Mouse (Mus musculus) stomach, embryonic 14.5 days (tissue): Measurements from ENCODE around the gene Camkk1. TPM values are rescaled to one million over a fixed set of nuclear protein-coding genes. Genes with fewer than 3 reads are reported as not detected.

Source experiments
- ATAC-seq: fragments of 200-750 bp; cut with Nextera tagmentation; 2 replicates; pipeline ENCODE4 v1.8.0; 2017; ENCODE audit warnings: low read depth, moderate TSS enrichment; ENCODE audit not compliant: insufficient number of reproducible peaks, insufficient read depth, low FRiP score
- H3K27ac ChIP-seq: fragments of 300-500 bp; sonication (generic); 2 replicates; pipeline ENCODE4 v1.5.1; 2014; ENCODE audit warnings: mild to moderate bottlenecking, low read length, moderate library complexity, mixed read lengths
- H3K27me3 ChIP-seq: fragments of 300-500 bp; sonication (generic); 2 replicates; pipeline ENCODE4 v1.6.1; 2014; ENCODE audit warnings: low read length, control low read depth, mixed read lengths; ENCODE audit not compliant: control insufficient read depth, insufficient read depth
- H3K36me3 ChIP-seq: fragments of 300-500 bp; sonication (generic); 2 replicates; pipeline ENCODE4 v1.6.1; 2014; ENCODE audit warnings: mild to moderate bottlenecking, control low read depth, low read length, moderate library complexity, mixed read lengths; ENCODE audit not compliant: control insufficient read depth, insufficient read depth
- H3K4me1 ChIP-seq: fragments of 300-500 bp; sonication (generic); 2 replicates; pipeline ENCODE4 v1.6.1; 2014; ENCODE audit warnings: low read length, control low read depth, mixed read lengths; ENCODE audit not compliant: control insufficient read depth, insufficient read depth
- H3K4me2 ChIP-seq: fragments of 300-500 bp; sonication (generic); replicated peaks from 2 replicates; pipeline ENCODE4 v1.6.1; 2014; ENCODE audit warnings: low read depth, low read length, control low read depth
- H3K4me3 ChIP-seq: fragments of 300-500 bp; sonication (generic); 2 replicates; pipeline ENCODE4 v1.5.1; 2014; ENCODE audit warnings: low read depth, low read length, control low read depth
- H3K9ac ChIP-seq: fragments of 300-500 bp; sonication (generic); replicated peaks from 2 replicates; pipeline ENCODE4 v1.6.1; 2014; ENCODE audit warnings: low read depth, mild to moderate bottlenecking, control low read depth, low read length, moderate library complexity, mixed read lengths
- H3K9me3 ChIP-seq: fragments of 300-500 bp; sonication (generic); 2 replicates; pipeline ENCODE4 v1.6.1; 2016; ENCODE audit warnings: low read depth, low read length, control low read depth; ENCODE audit not compliant: control insufficient read depth
- WGBS: fragments of 180-500 bp; shearing (Covaris S2); extraction: QIAGEN DNeasy Blood & Tissue Kit; methylation state at CpG from one replicate; pipeline ENCODE4 v1.1.7; 2014; 5-methylcytosine and 5-hydroxymethylcytosine counted together
- polyA plus RNA-seq: library from polyadenylated mRNA; unstranded; fragments of >200 nt; fragmentation: Nextera tagmentation; extraction: Ambion mirVana; gene quantifications from 2 replicates; pipeline ENCODE4 v1.2.1, GENCODE M21; 2014

Gene Camkk1
- polyA plus RNA-seq, 1 experiment from 2014 or later, result 5.0 TPM

GRCm38 (mm10) chr11:73077211-73077720, 58.5 kb downstream of the Camkk1 start:
- peaks cover 57% of the 10 kb centered on the region for H3K36me3 ChIP-seq
- H3K4me3 ChIP-seq, result no peak overlapping the region
- no peak overlapping the region for H3K4me2 ChIP-seq
- no peak overlapping the region for H3K27ac ChIP-seq
- H3K4me1 ChIP-seq, result no peaks in the 10 kb centered on the region
- H3K9me3 ChIP-seq, result no peaks in the 10 kb centered on the region
- H3K9ac ChIP-seq, result no peak overlapping the region
- 87% methylated on average over 6 of the region's 6 CpGs for WGBS
- ATAC-seq, result no peak
- H3K27me3 ChIP-seq, result no peaks in the 10 kb centered on the region

- Histone ChIP-seq H3K9me3 (no peaks in the 10 kb centered on the region), H3K36me3 (peaks cover 45% of the 10 kb centered on the region), H3K27me3 (no peaks in the 10 kb centered on the region), H3K9ac (no peak overlapping the region), H3K4me2 (no peak overlapping the region), H3K4me3 (no peak overlapping the region), H3K4me1 (no peaks in the 10 kb centered on the region), H3K27ac (no peak overlapping the region)
- no peak for ATAC-seq
- 88% methylated on average over 8 of the region's 8 CpGs for WGBS
Measured at GRCm38 (mm10) chr11:73078615-73079014, 59.8 kb downstream of the Camkk1 start.

- peaks cover 44% of the 10 kb centered on the region for H3K36me3 ChIP-seq
- H3K9ac ChIP-seq, result no peak overlapping the region
- no peak for ATAC-seq
- WGBS, result 90% methylated on average over 3 of the region's 3 CpGs
- H3K4me3 ChIP-seq, result no peak overlapping the region
- H3K27me3 ChIP-seq, result no peaks in the 10 kb centered on the region
- 0 out of 2 replicates have a peak, but pooled peaks cover 2% of the 10 kb centered on the region for H3K4me1 ChIP-seq
- H3K9me3 ChIP-seq, result no peaks in the 10 kb centered on the region
- H3K27ac ChIP-seq, result no peak overlapping the region
- no peak overlapping the region for H3K4me2 ChIP-seq
Measured at GRCm38 (mm10) chr11:73080306-73080705, 61.5 kb downstream of the Camkk1 start.

GRCm38 (mm10) chr11:73084303-73084702, 65.5 kb downstream of the Camkk1 start:
- H3K27ac ChIP-seq, result peak overlapping the region; percentile 27; the same call in 1 of the 2 replicates
- H3K4me3 ChIP-seq, result no peak overlapping the region
- 0 out of 2 replicates have a peak, but pooled peaks cover 2% of the 10 kb centered on the region for H3K4me1 ChIP-seq
- ATAC-seq, result no peak
- H3K27me3 ChIP-seq, result no peaks in the 10 kb centered on the region
- 72% methylated on average over 6 of the region's 6 CpGs for WGBS
- no peak overlapping the region for H3K9ac ChIP-seq
- H3K9me3 ChIP-seq, result no peaks in the 10 kb centered on the region
- no peak overlapping the region for H3K4me2 ChIP-seq
- H3K36me3 ChIP-seq, result peaks cover 13% of the 10 kb centered on the region

GRCm38 (mm10) chr11:73084804-73085231, 66.0 kb downstream of the Camkk1 start:
- Histone ChIP-seq H3K4me3 (no peak overlapping the region), H3K27ac (peak overlapping the region; percentile 27; the same call in 1 of the 2 replicates), H3K36me3 (peaks cover 8% of the 10 kb centered on the region; the same call in 1 of the 2 replicates), H3K4me1 (0 out of 2 replicates have a peak, but pooled peaks cover 2% of the 10 kb centered on the region), H3K9ac (no peak overlapping the region), H3K4me2 (no peak overlapping the region), H3K9me3 (no peaks in the 10 kb centered on the region), H3K27me3 (no peaks in the 10 kb centered on the region)
- no peak for ATAC-seq
- WGBS, result 72% methylated on average over 10 of the region's 10 CpGs

DNA sequence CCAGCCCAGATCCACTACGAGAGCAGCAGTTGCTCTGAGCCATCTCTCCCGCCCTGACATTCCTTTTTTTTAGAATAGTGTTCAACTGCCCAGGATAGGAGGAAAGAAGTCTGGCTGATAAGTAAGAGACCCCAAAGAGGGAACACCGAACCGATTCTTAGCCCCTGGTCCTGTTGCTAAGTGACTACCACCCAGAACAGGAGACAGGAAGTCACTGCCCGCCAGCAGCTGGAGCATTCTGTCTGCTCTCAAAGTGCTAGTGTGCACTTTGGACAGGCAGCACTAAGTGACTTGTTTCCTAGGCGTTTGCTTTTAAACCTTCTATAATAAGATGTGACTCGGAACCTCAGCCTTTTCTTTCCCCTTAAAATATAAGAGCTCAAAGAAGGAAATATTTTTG, 66.6 kb downstream of the Camkk1 start:
- Histone ChIP-seq H3K4me1 (0 out of 2 replicates have a peak, but pooled peaks cover 2% of the 10 kb centered on the region), H3K9ac (no peak overlapping the region), H3K27ac (peak overlapping the region; percentile 29; the same call in 1 of the 2 replicates), H3K4me3 (no peak overlapping the region), H3K27me3 (no peaks in the 10 kb centered on the region), H3K36me3 (peaks cover 8% of the 10 kb centered on the region; the same call in 1 of the 2 replicates), H3K4me2 (no peak overlapping the region), H3K9me3 (no peaks in the 10 kb centered on the region)
- WGBS, result 62% methylated on average over 7 of the region's 7 CpGs
- no peak for ATAC-seq

- no peak overlapping the region for H3K4me3 ChIP-seq
- peaks cover 4% of the 10 kb centered on the region; the same call in 1 of the 2 replicates for H3K36me3 ChIP-seq
- no peak overlapping the region for H3K9ac ChIP-seq
- H3K27me3 ChIP-seq, result no peaks in the 10 kb centered on the region
- 0 out of 2 replicates have a peak, but pooled peaks cover 2% of the 10 kb centered on the region for H3K4me1 ChIP-seq
- WGBS, result 57% methylated on average over 6 of the region's 6 CpGs
- no peak for ATAC-seq
- no peaks in the 10 kb centered on the region for H3K9me3 ChIP-seq
- no peak overlapping the region for H3K4me2 ChIP-seq
- H3K27ac ChIP-seq, result no peak overlapping the region
Measured at GRCm38 (mm10) chr11:73087700-73088480, 69.1 kb downstream of the Camkk1 start.

DNA sequence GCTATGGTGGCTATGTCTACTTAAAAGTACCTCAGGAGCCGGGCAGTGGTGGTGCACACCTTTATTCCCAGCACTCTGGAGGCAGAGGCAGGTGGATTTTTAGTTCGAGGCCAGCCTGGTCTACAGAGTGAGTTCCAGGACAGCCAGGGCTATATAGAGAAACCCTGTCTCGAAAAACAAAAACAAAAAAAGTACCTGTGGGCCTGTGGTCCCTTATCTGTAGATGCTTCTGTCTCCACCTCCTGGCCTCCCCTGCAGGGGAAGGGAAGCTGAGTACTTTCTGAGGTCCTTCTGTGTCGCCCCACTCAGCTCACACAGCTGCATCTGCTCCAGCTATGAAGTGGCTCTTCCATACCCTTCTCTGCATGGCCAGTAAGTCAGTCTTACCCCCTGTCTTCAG, 71.5 kb downstream of the Camkk1 start, which contains the start of gene Itgae:
Itgae (plus strand) TSS at position 301 of the 400 bp plus-strand sequence.
- ATAC-seq, result no peak
- H3K4me1 ChIP-seq, result no peaks in the 10 kb centered on the region
- WGBS, result 86% methylated on average over 4 of the region's 4 CpGs

More for the DNA sequence above, 71.5 kb downstream of the Camkk1 start, which contains the start of gene Itgae:
- Histone ChIP-seq H3K4me2 (no peak within 1 kb of the TSS), H3K27ac (no peak within 1 kb of the TSS), H3K9ac (no peak within 1 kb of the TSS), H3K36me3 (no peaks in the 10 kb centered on the region; the same call in 1 of the 2 replicates), H3K4me3 (no peak within 1 kb of the TSS), H3K9me3 (no peaks in the 10 kb centered on the region), H3K27me3 (no peaks in the 10 kb centered on the region)
